ENCODE assay signal across 22 mouse cellular contexts in the genomic region with DNA sequence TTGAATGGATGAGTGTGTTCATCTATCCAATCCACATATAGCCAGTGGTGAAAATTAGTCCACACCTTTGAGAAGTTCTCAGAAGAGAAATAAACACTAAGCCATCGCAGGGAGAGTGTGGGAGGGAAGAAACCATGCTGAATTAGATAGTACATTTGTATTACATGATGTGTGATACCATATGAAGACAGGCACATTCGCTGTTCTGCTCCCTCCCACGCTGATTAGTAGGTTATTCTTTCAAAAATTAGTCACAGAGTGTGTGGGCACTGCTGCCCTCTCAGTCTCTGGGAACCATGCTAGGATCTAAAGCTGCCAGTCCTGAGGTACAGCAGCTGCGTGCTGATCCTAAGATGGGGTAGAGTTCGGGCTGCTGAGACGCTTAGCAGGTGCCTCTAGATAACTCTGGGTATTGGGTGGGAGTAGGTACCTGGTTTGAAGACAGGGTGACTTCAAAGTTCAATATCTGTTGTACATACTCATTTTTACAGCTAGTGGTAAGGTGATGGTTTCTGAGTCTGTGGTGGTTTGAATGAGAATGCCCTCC. TPM values are rescaled to one million over a fixed set of nuclear protein-coding genes. Genes with fewer than 3 reads are reported as not detected.
DNase-seq lines count a peak whose midpoint lies in the region; TF ChIP-seq lines count a peak whose summit lies in the region.
"Had no signal": no experiment of that assay in that cellular context is flagged by ENCODE, and none has a peak within 500 bp of the region (broad histone marks: within the 10 kb centered on the region; RNA-seq: fewer than 3 reads in every experiment).

No protein-coding gene starts in this region.

- H3K4me1 ChIP-seq in embryonic fibroblast, embryonic 13.5 days (ENCODE audit: control insufficient read depth, insufficient read depth, low read length): peaks cover 3% of the 10 kb centered on the region; the same call in 1 of the 2 replicates
- H3K4me1 ChIP-seq: forebrain, embryonic 15.5 days; liver, embryonic 12.5 days; lung, embryonic 15.5 days had no signal

- no peak for TF ChIP-seq CTCF in left cerebral cortex, adult 2 months (IDR thresholded peaks at IDR 0.05)
- TF ChIP-seq CTCF in embryonic fibroblast, embryonic 13.5 days (IDR thresholded peaks at IDR 0.05; ENCODE audit: borderline replicate concordance, insufficient read depth, low read length): no peak

- peak; percentile 62 to 63 for DNase-seq in frontal cortex, adult 2 months (ENCODE audit: extremely low spot score in 1 of 2, low spot score in 1 of 2)
- no peak for DNase-seq in frontal cortex, postnatal 10 days (ENCODE audit: low spot score in 2 of 2)
- DNase-seq in left cerebral cortex, adult 2 months (ENCODE audit: extremely low spot score in 1 of 2, low spot score in 2 of 2): peak in 1 of 2 experiments; percentile 37
- no peak for DNase-seq in left cerebral cortex, postnatal 10 days (ENCODE audit: extremely low spot score in 1 of 2, low spot score in 2 of 2)
- DNase-seq in cerebellum, postnatal 25 days: no peak
- DNase-seq: adrenal gland, postnatal 10 days; cerebellum, adult 9-11 months; gastrocnemius, adult 2 months; right cerebral cortex, postnatal 25 days; thymus, postnatal 25 days had no signal

- no peaks in the 10 kb centered on the region for H3K36me3 ChIP-seq in myocyte (ENCODE audit: control insufficient read depth, insufficient read depth)
- H3K36me3 ChIP-seq: embryonic facial prominence, embryonic 13.5 days; forebrain, embryonic 15.5 days; heart, embryonic 13.5 days; kidney, embryonic 15.5 days; limb, embryonic 12.5 days; liver, embryonic 12.5 days; lung, embryonic 15.5 days; midbrain, embryonic 10.5 days had no signal

- intact Hi-C loops in left cerebral cortex, adult 2 months (cut with DNase I): no loop called here
- intact Hi-C loops in left cerebral cortex, postnatal 10 days (cut with DNase I): no loop called here

- H3K27me3 ChIP-seq in myocyte (ENCODE audit: control insufficient read depth, insufficient read depth, insufficient read length): no peaks in the 10 kb centered on the region
- H3K27me3 ChIP-seq: embryonic facial prominence, embryonic 13.5 days; forebrain, embryonic 15.5 days; heart, embryonic 13.5 days; kidney, embryonic 15.5 days; limb, embryonic 12.5 days; liver, embryonic 12.5 days; lung, embryonic 15.5 days had no signal

- H3ac ChIP-seq in myocyte (ENCODE audit: control insufficient read depth, insufficient read length): no peak overlapping the region

- peak overlapping the region; percentile 43 for H3K4me2 ChIP-seq in myocyte (ENCODE audit: low read depth)
- H3K4me2 ChIP-seq: embryonic facial prominence, embryonic 13.5 days; forebrain, embryonic 15.5 days; heart, embryonic 13.5 days; kidney, embryonic 15.5 days; limb, embryonic 12.5 days; liver, embryonic 12.5 days; lung, embryonic 15.5 days had no signal

- no peak overlapping the region for H3K4me3 ChIP-seq in left cerebral cortex, adult 2 months
- no peak overlapping the region for H3K4me3 ChIP-seq in embryonic fibroblast, embryonic 13.5 days (ENCODE audit: insufficient read depth, low read length)
- no peak overlapping the region for H3K4me3 ChIP-seq in myocyte
- H3K4me3 ChIP-seq: embryonic facial prominence, embryonic 13.5 days; forebrain, embryonic 15.5 days; gastrocnemius, adult 2 months; heart, embryonic 13.5 days; kidney, embryonic 15.5 days; limb, embryonic 12.5 days; liver, embryonic 12.5 days; lung, embryonic 15.5 days; midbrain, embryonic 10.5 days had no signal

- TF ChIP-seq POLR2A in embryonic fibroblast, embryonic 13.5 days (IDR thresholded peaks at IDR 0.05; ENCODE audit: low read depth, low read length): no peak
- no peak for TF ChIP-seq POLR2A in myocyte (IDR thresholded peaks at IDR 0.05; ENCODE audit: insufficient read length, low read depth)

- no peaks in the 10 kb centered on the region for H3K79me2 ChIP-seq in myocyte (ENCODE audit: control insufficient read depth, insufficient read depth)

- peak overlapping the region; percentile 50 for H3K27ac ChIP-seq in left cerebral cortex, adult 2 months
- peak overlapping the region; percentile 19; the same call in 1 of the 2 replicates for H3K27ac ChIP-seq in embryonic fibroblast, embryonic 13.5 days (ENCODE audit: insufficient read depth, low read length)
- H3K27ac ChIP-seq: embryonic facial prominence, embryonic 13.5 days; forebrain, embryonic 15.5 days; gastrocnemius, adult 2 months; hindbrain, postnatal 0 days; kidney, embryonic 15.5 days; limb, embryonic 12.5 days; liver, embryonic 12.5 days; lung, embryonic 15.5 days; macrophage; midbrain, embryonic 10.5 days had no signal

TF ChIP-seq in myocyte, 11 proteins besides CTCF, POLR2A, EP300 and RAD21:
- TF ChIP-seq MYOD1 (IDR thresholded peaks at IDR 0.05; ENCODE audit: control insufficient read depth in 1 of 3, insufficient read length in 2 of 3, low read depth in 2 of 3) (peak in 1 of 3 experiments; percentile 53), MAX (IDR thresholded peaks at IDR 0.05; ENCODE audit: low read depth) (no peak)
TF ChIP-seq in myocyte: peak in this region for 1.

RNA-seq across cellular contexts. Expression of gene Gatb, which starts 20.1 kb away (rescaled TPM):
- polyA plus RNA-seq in frontal cortex, adult 2 months (2012; rRNA removed): 14.6 and 16.6 TPM in 2 replicates
- total RNA-seq in left cerebral cortex, adult 2 months (2021): 10 to 100 TPM; 20.4 to 20.6 TPM
- 10 to 100 TPM; 18.3 to 21.6 TPM for total RNA-seq in left cerebral cortex, postnatal 10 days (2021)
- 7.8 and 10.8 TPM in 2 replicates for polyA plus RNA-seq in embryonic fibroblast, embryonic 13.5 days (2011; ENCODE audit: insufficient read length, low read depth, missing spikeins)
- 14.3 TPM for polyA plus RNA-seq in myocyte (2012; fragmentation: generic; extraction: Trizol)

Comparison
In these comparisons a context has a peak if more than half of its experiments do, and no peak if none do; other contexts are left out.
1. DNase-seq: peak in frontal cortex, adult 2 months (2 of 2); none in frontal cortex, postnatal 10 days (0 of 2), left cerebral cortex, postnatal 10 days (0 of 2) and cerebellum, postnatal 25 days (0 of 2).